Mouse (Mus musculus) CH12.LX (cell line): ENCODE measurements around the gene Mief2. TPM values are rescaled to one million over a fixed set of nuclear protein-coding genes. Genes with fewer than 3 reads are reported as not detected.

ENCODE experiments used
- DNase-seq: peaks from one replicate; pipeline ENCODE4 v3.0.0-alpha.2; 2013; ENCODE audit errors: extremely low read depth
- H3K27ac ChIP-seq: 2 replicates; pipeline ENCODE4 v1.5.1; 2012; ENCODE audit warnings: low read depth, mild to moderate bottlenecking, control low read depth, moderate library complexity; ENCODE audit not compliant: insufficient read depth
- H3K27me3 ChIP-seq: replicated peaks from 2 replicates; pipeline ENCODE3; 2012; ENCODE audit warnings: inconsistent platforms
- H3K36me3 ChIP-seq, 2 experiments: replicated peaks in 1 of 2; 2 replicates each; pipeline versions ENCODE3 to v1.6.1; 2012; ENCODE audit warnings: inconsistent platforms in 1 of 2, low read length in 1 of 2, mild to moderate bottlenecking in 1 of 2, mixed read lengths in 1 of 2, moderate library complexity in 1 of 2; ENCODE audit not compliant: control insufficient read depth in 1 of 2, insufficient read depth in 1 of 2
- H3K4me1 ChIP-seq, 2 experiments: 2 replicates each; pipeline ENCODE4 v1.6.1; 2012; ENCODE audit warnings: inconsistent platforms in 1 of 2, moderate library complexity in 1 of 2; ENCODE audit not compliant: insufficient read depth in 2 of 2, control insufficient read depth in 1 of 2
- H3K4me2 ChIP-seq: 2 replicates; pipeline ENCODE4 v1.6.1; 2012; ENCODE audit warnings: low read depth, mild to moderate bottlenecking, control low read depth; ENCODE audit not compliant: poor library complexity, insufficient read depth, severe bottlenecking
- H3K4me3 ChIP-seq, 3 experiments: fragments of 150-350 bp in 1 of 3; sonication (generic) in 1 of 3; replicated peaks in 1 of 3; 2 replicates each; pipeline versions ENCODE3 to v1.5.1; 2011 to 2012; ENCODE audit warnings: low read depth in 2 of 3, low read length in 2 of 3, mild to moderate bottlenecking in 2 of 3, moderate library complexity in 2 of 3, control low read depth in 1 of 3, improper control_type of control experiment in 1 of 3, inconsistent platforms in 1 of 3, mixed read lengths in 1 of 3; ENCODE audit not compliant: poor library complexity in 1 of 3
- H3K79me2 ChIP-seq: replicated peaks from 2 replicates; pipeline ENCODE4 v1.6.1; 2012; ENCODE audit warnings: mild to moderate bottlenecking, moderate library complexity; ENCODE audit not compliant: control insufficient read depth, poor library complexity, insufficient read depth, severe bottlenecking; ENCODE audit errors: extremely low read depth
- H3K9ac ChIP-seq: 2 replicates; pipeline ENCODE4 v1.6.1; 2012; ENCODE audit warnings: low read depth, mild to moderate bottlenecking, control low read depth, moderate library complexity; ENCODE audit not compliant: insufficient read depth
- H3K9me3 ChIP-seq: replicated peaks from 2 replicates; pipeline ENCODE3; 2012; ENCODE audit warnings: low read length, inconsistent platforms, mixed read lengths
- BHLHE40 ChIP-seq: IDR thresholded peaks from 2 replicates; pipeline ENCODE4 v1.6.1; 2011; ENCODE audit warnings: mild to moderate bottlenecking, low read depth, low read length, improper control_type of control experiment
- CHD1 ChIP-seq: IDR thresholded peaks from 2 replicates; pipeline ENCODE4 v1.6.1; 2012; ENCODE audit warnings: low read depth, low read length, improper control_type of control experiment, inconsistent platforms
- E2F4 ChIP-seq: IDR thresholded peaks from 2 replicates; pipeline ENCODE4 v1.6.1; 2011; ENCODE audit warnings: low read depth, low read length, improper control_type of control experiment; ENCODE audit not compliant: insufficient replicate concordance
- ELF1 ChIP-seq: IDR thresholded peaks from 2 replicates; pipeline ENCODE4 v1.6.1; 2014; ENCODE audit warnings: low read depth, mild to moderate bottlenecking, inconsistent platforms, low read length, improper control_type of control experiment
- EP300 ChIP-seq: IDR thresholded peaks from 2 replicates; pipeline ENCODE4 v1.6.1; 2011; ENCODE audit warnings: low read length, improper control_type of control experiment
- ETS1 ChIP-seq: conservative IDR thresholded peaks from 2 replicates; pipeline ENCODE4 v1.6.1; 2012; ENCODE audit warnings: low read depth, mild to moderate bottlenecking, inconsistent platforms, low read length, improper control_type of control experiment, moderate library complexity
- IRF4 ChIP-seq: IDR thresholded peaks from 2 replicates; pipeline ENCODE4 v1.6.1; 2014; ENCODE audit warnings: low read depth, mild to moderate bottlenecking, inconsistent platforms, low read length, improper control_type of control experiment
- JUND ChIP-seq: conservative IDR thresholded peaks from 2 replicates; pipeline ENCODE4 v1.6.1; 2011; ENCODE audit warnings: low read depth, low read length, improper control_type of control experiment
- MAFK ChIP-seq: IDR thresholded peaks from 2 replicates; pipeline ENCODE4 v1.6.1; 2011; ENCODE audit warnings: low read length, improper control_type of control experiment; ENCODE audit not compliant: insufficient replicate concordance
- NRF1 ChIP-seq: IDR thresholded peaks from 2 replicates; pipeline ENCODE4 v1.6.1; 2014; ENCODE audit warnings: low read depth, mild to moderate bottlenecking, inconsistent platforms, low read length, improper control_type of control experiment, moderate library complexity
- PAX5 ChIP-seq: IDR thresholded peaks from 2 replicates; pipeline ENCODE4 v1.6.1; 2012; ENCODE audit warnings: low read length, inconsistent platforms, mixed read lengths
- POLR2A ChIP-seq: IDR thresholded peaks from 2 replicates; pipeline ENCODE4 v1.6.1; 2011; ENCODE audit warnings: low read depth, mild to moderate bottlenecking, improper control_type of control experiment, low read length
- SMC3 ChIP-seq: IDR thresholded peaks from 2 replicates; pipeline ENCODE4 v1.6.1; 2011; ENCODE audit warnings: low read depth, low read length, improper control_type of control experiment
- TBP ChIP-seq: conservative IDR thresholded peaks from 2 replicates; pipeline ENCODE4 v1.6.1; 2011; ENCODE audit warnings: low read depth, low read length, improper control_type of control experiment
- TCF12 ChIP-seq: IDR thresholded peaks from 2 replicates; pipeline ENCODE4 v1.6.1; 2014; ENCODE audit warnings: low read depth, mild to moderate bottlenecking, inconsistent platforms, low read length, improper control_type of control experiment
- UBTF ChIP-seq: IDR thresholded peaks from 2 replicates; pipeline ENCODE4 v1.6.1; 2012; ENCODE audit warnings: low read depth, mild to moderate bottlenecking, inconsistent platforms, low read length, improper control_type of control experiment, moderate library complexity
- USF2 ChIP-seq: conservative IDR thresholded peaks from 2 replicates; pipeline ENCODE4 v1.6.1; 2011; ENCODE audit warnings: low read depth, low read length, improper control_type of control experiment
- ZMIZ1 ChIP-seq: IDR thresholded peaks from 2 replicates; pipeline ENCODE4 v1.6.1; 2012; ENCODE audit warnings: low read depth, mild to moderate bottlenecking, inconsistent platforms, low read length, improper control_type of control experiment
- ZNF384 ChIP-seq: IDR thresholded peaks from 2 replicates; pipeline ENCODE4 v1.6.1; 2012; ENCODE audit warnings: low read depth, low read length, improper control_type of control experiment, inconsistent platforms
- dilution Hi-C: fragments of 300-500 bp; cut with MboI; formaldehyde crosslinking; loops from 2 replicates; pipeline ENCODE4 v1.14.3; 2020; ENCODE audit warnings: low sequenced_read_pairs; ENCODE audit not compliant: extremely low pct_unique_long_range_greater_than_20kb, extremely low pct_ligation_motif_present
- in situ Hi-C: fragments of 300-500 bp; cut with MboI; formaldehyde crosslinking; loops from 3 replicates; pipeline ENCODE4 v1.14.3; 2019; ENCODE audit warnings: low sequenced_read_pairs, low pct_ligation_motif_present, low pct_unique_long_range_greater_than_20kb, mixed read lengths
- polyA plus RNA-seq: library from polyadenylated mRNA; unstranded; fragments of >175 nt; gene quantifications from 2 replicates; pipeline ENCODE4 v1.2.1, GENCODE M21; 2012; ENCODE audit warnings: low read depth; ENCODE audit not compliant: insufficient read length
- total RNA-seq, 2 experiments: library from RNA; depleted of rRNA; stranded (reverse); fragments of 300-350 nt in 1 of 2; fragments of >200 nt in 1 of 2; gene quantifications; 2 replicates each; pipeline ENCODE4 v1.2.3; 2012 to 2014

Gene Mief2
- total and polyA plus RNA-seq, 3 experiments, result 6.8 to 12.7 (median 10.9) TPM

DNA sequence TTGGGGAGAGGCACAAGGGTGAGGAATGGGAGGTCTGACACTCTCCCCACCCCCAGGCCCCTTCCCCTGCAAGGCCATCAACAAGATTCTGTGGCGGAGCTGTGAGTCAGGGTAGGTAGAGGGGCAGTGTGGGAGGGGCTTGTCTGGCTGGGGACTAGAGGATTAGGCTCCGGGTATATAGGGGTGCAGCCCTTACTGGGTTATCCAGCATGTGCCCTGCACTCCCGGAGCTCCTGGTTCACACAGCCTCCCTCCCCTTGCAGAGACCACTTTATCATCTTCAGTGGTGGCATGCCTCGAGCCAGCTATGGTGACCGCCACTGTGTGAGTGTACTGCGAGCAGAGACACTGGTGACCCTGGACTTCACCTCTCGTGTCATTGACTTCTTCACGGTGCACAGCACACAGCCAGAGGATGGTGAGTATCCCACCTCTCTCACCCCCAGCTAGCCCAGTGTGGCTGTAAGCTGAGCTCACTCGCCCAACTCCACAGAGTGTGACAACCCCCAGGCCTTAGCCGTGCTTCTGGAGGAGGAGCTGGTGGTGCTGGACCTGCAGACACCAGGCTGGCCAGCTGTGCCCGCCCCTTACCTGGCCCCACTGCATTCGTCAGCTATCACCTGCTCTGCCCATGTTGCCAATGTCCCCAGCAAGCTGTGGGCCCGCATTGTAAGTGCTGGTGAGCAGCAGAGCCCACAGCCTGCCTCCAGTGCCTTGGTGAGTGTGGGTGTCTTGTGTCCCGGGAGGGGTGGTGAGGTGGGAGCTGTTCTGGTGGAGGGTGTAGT lies 21.3 kb upstream of the Mief2 start:
- no peaks in the 10 kb centered on the region for H3K9me3 ChIP-seq
- H3K4me3 ChIP-seq, result no peak overlapping the region
- peaks cover 12 to 34% of the 10 kb centered on the region in 2 experiments for H3K4me1 ChIP-seq
- no peak overlapping the region for H3K27ac ChIP-seq
- no peaks in the 10 kb centered on the region for H3K79me2 ChIP-seq
- no peak for TF ChIP-seq PAX5
- no peak for TF ChIP-seq UBTF
- TF ChIP-seq POLR2A, result no peak
- no peak for TF ChIP-seq JUND
- no peak for DNase-seq
- no peak overlapping the region for H3K9ac ChIP-seq
- dilution Hi-C loops, result no loop called here
- in situ Hi-C loops, result no loop called here
- no peak overlapping the region for H3K4me2 ChIP-seq
- H3K27me3 ChIP-seq, result no peaks in the 10 kb centered on the region
- H3K36me3 ChIP-seq, result peaks cover 55 to 83% of the 10 kb centered on the region in 2 experiments

GRCm38 (mm10) chr11:60707672-60708071 lies 20.5 kb upstream of the Mief2 start:
- no peak for DNase-seq
- TF ChIP-seq JUND, result no peak
- TF ChIP-seq USF2, result no peak
- TF ChIP-seq CHD1, result no peak
- TF ChIP-seq SMC3, result no peak
- no peak for TF ChIP-seq BHLHE40
- TF ChIP-seq ZMIZ1, result no peak
- no peak for TF ChIP-seq TBP
- no peak for TF ChIP-seq EP300
- dilution Hi-C loops, result no loop called here
- Histone ChIP-seq H3K36me3 (peaks cover 61 to 91% of the 10 kb centered on the region in 2 experiments), H3K27ac (no peak overlapping the region), H3K9me3 (no peaks in the 10 kb centered on the region), H3K79me2 (no peaks in the 10 kb centered on the region), H3K9ac (no peak overlapping the region), H3K4me3 (no peak overlapping the region), H3K27me3 (no peaks in the 10 kb centered on the region), H3K4me2 (no peak overlapping the region), H3K4me1 (peaks cover 11 to 27% of the 10 kb centered on the region in 2 experiments)
- in situ Hi-C loops, result no loop called here

DNA sequence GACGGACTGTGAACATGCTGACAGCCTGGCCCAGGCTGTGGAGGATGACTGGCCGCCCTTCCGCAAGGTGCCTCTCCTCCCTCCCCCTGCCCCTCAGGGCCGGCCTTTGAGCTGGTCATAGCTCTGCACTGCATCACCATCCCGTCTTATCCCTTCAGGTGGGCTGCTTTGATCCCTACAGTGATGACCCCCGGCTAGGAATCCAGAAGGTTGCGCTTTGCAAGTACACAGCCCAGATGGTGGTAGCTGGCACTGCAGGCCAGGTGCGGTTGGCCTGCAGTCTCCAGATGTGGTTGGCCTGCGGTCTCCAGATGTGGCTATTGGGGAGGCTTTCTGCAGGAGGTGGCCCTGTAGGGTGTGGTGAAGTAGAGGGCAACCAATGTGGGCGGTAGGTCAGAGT lies 19.6 kb upstream of the Mief2 start:
- no peak overlapping the region for H3K4me2 ChIP-seq
- in situ Hi-C loops, result no loop called here
- peaks cover 71 to 98% of the 10 kb centered on the region in 2 experiments for H3K36me3 ChIP-seq
- no peak for DNase-seq
- no peaks in the 10 kb centered on the region for H3K79me2 ChIP-seq
- H3K27me3 ChIP-seq, result no peaks in the 10 kb centered on the region
- dilution Hi-C loops, result no loop called here
- no peak overlapping the region for H3K9ac ChIP-seq
- H3K9me3 ChIP-seq, result no peaks in the 10 kb centered on the region
- peaks cover 2 to 18% of the 10 kb centered on the region in 2 experiments for H3K4me1 ChIP-seq
- TF ChIP-seq SMC3, result no peak
- no peak for TF ChIP-seq UBTF
- no peak for TF ChIP-seq ELF1
- no peak for TF ChIP-seq E2F4
- no peak for TF ChIP-seq TCF12
- TF ChIP-seq NRF1, result no peak
- no peak for TF ChIP-seq MAFK
- no peak for TF ChIP-seq POLR2A
- no peak for TF ChIP-seq ETS1
- no peak for TF ChIP-seq ZNF384
- no peak for TF ChIP-seq IRF4
- TF ChIP-seq, all 38 proteins: peak for 0
- no peak overlapping the region for H3K4me3 ChIP-seq
- H3K27ac ChIP-seq, result no peak overlapping the region
